In the genomic region with DNA sequence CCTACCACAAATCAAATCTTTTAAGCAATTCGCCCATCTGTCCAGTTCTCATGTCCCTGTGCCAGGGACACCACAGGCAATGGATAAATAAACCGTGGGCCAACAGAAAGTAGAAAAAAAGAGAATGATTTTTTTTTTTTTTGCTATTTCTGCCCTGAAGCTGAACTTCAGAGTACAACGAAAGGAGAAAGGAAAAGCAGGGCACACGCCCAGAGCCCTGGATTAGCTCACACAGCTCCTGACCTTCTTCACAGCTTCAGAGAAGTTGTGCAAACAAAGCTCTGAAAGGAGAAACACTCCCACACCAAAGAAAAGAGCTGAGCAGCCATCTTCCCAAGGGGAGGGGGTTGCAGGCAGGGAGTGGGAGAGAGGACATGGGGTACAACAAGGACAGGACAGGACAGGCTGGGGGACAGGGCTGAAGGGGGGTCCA, we compare ENCODE assay signal across 10 mouse cellular contexts. TPM values are rescaled to one million over a fixed set of nuclear protein-coding genes. Genes with fewer than 3 reads are reported as not detected.
DNase-seq lines count a peak whose midpoint lies in the region; ATAC-seq and TF ChIP-seq lines count a peak whose summit lies in the region.
"Had no signal": no experiment of that assay in that cellular context is flagged by ENCODE, and none has a peak within 500 bp of the region (broad histone marks: within the 10 kb centered on the region; RNA-seq: fewer than 3 reads in every experiment).

No protein-coding gene starts in this region.

- H3K9me3 ChIP-seq in kidney, embryonic 14.5 days (ENCODE audit: control insufficient read depth, low read length), result no peaks in the 10 kb centered on the region
- H3K9me3 ChIP-seq in heart, postnatal 0 days (replicated peaks; ENCODE audit: control insufficient read depth, low read length), result no peaks in the 10 kb centered on the region
- H3K9me3 ChIP-seq: G1E had no signal

- H3K4me1 ChIP-seq in kidney, embryonic 14.5 days (ENCODE audit: control insufficient read depth, insufficient read depth, low read length), result peaks cover 64% of the 10 kb centered on the region
- H3K4me1 ChIP-seq in heart, postnatal 0 days (ENCODE audit: control insufficient read depth, insufficient read depth), result peaks cover 19% of the 10 kb centered on the region

- 34% methylated on average over 4 of the region's 4 CpGs for whole genome bisulfite sequencing in kidney, embryonic 14.5 days
- WGBS in heart, postnatal 0 days, result 61% methylated on average over 4 of the region's 4 CpGs

- H3K27ac ChIP-seq in kidney, embryonic 14.5 days (ENCODE audit: low read depth, low read length), result peak overlapping the region; percentile 61
- no peak overlapping the region for H3K27ac ChIP-seq in heart, postnatal 0 days (ENCODE audit: low read depth)

- intact Hi-C loops in left cerebral cortex, postnatal 4 days (cut with DNase I), result no loop called here

- no peaks in the 10 kb centered on the region for H3K27me3 ChIP-seq in kidney, embryonic 14.5 days (ENCODE audit: control insufficient read depth, insufficient read depth, low read length)
- no peaks in the 10 kb centered on the region for H3K27me3 ChIP-seq in heart, postnatal 0 days (ENCODE audit: control insufficient read depth, insufficient read depth, low read length)

- no peaks in the 10 kb centered on the region for H3K36me3 ChIP-seq in kidney, embryonic 14.5 days (ENCODE audit: control insufficient read depth, insufficient read depth, low read length)
- no peaks in the 10 kb centered on the region for H3K36me3 ChIP-seq in heart, postnatal 0 days (replicated peaks; ENCODE audit: control insufficient read depth, insufficient read depth, low read length)
- H3K36me3 ChIP-seq: G1E had no signal

- ATAC-seq in kidney, embryonic 14.5 days (ENCODE audit: low FRiP score, low TSS enrichment), result no peak
- no peak for ATAC-seq in heart, postnatal 0 days (ENCODE audit: insufficient read depth, low read depth)
- ATAC-seq in megakaryocyte progenitor cell, adult 5-6 weeks (replicated peaks; ENCODE audit: poor library complexity), result 0 out of 2 replicates have a peak, but pooled peaks have one; percentile 11

- no peak for DNase-seq in kidney, adult 18-20 months
- peak; percentile 57 for DNase-seq in brain, adult 2 months (ENCODE audit: low read depth, low spot score)
- DNase-seq in heart, postnatal 0 days (ENCODE audit: low spot score), result no peak
- DNase-seq in cerebellum, adult 11-12 months, result no peak
- no peak for DNase-seq in left cerebral cortex, postnatal 4 days
- DNase-seq: kidney, adult 9 months; right cerebral cortex, postnatal 25 days had no signal

- no peak overlapping the region for H3K4me2 ChIP-seq in kidney, embryonic 14.5 days (replicated peaks; ENCODE audit: low read depth, low read length)
- H3K4me2 ChIP-seq in heart, postnatal 0 days (ENCODE audit: low read depth, low read length), result no peak overlapping the region

- H3K4me3 ChIP-seq in kidney, embryonic 14.5 days (ENCODE audit: low read length), result no peak overlapping the region
- no peak overlapping the region for H3K4me3 ChIP-seq in heart, postnatal 0 days (ENCODE audit: low read depth, low read length)

- no peak for TF ChIP-seq CTCF in heart, postnatal 0 days (IDR thresholded peaks at IDR 0.05; ENCODE audit: low read depth)

- TF ChIP-seq EP300 in heart, postnatal 0 days (IDR thresholded peaks at IDR 0.05; ENCODE audit: low read depth), result no peak

- H3K9ac ChIP-seq in kidney, embryonic 14.5 days (ENCODE audit: low read depth, low read length), result no peak overlapping the region
- H3K9ac ChIP-seq in heart, postnatal 0 days (replicated peaks; ENCODE audit: low read depth, low read length), result peak overlapping the region; percentile 27; the same call in 1 of the 2 replicates

RNA-seq across cellular contexts. Expression of a gene that starts 12.6 kb away (rescaled TPM):
- polyA plus RNA-seq in kidney, embryonic 14.5 days (2014; fragmentation: Nextera tagmentation; extraction: Ambion mirVana), result 239 and 329 TPM in 2 replicates
- total RNA-seq in heart, postnatal 0 days (2014; rRNA removed; ENCODE audit: low replicate concordance), result 28.3 and 79.5 TPM in 2 replicates
- 15.4 and 22.3 TPM in 2 replicates for polyA plus RNA-seq in heart, postnatal 0 days (2015; fragmentation: Nextera tagmentation; extraction: Ambion mirVana)
- 88.7 and 123 TPM in 2 replicates for total RNA-seq in megakaryocyte progenitor cell, adult 5-6 weeks (2015)
- total RNA-seq in megakaryocyte progenitor cell, adult 5-6 weeks (2017), result 101 and 127 TPM in 2 replicates
- 100 to 1,000 TPM; 208 to 215 TPM for total RNA-seq in left cerebral cortex, postnatal 4 days (2021)

RNA-seq across cellular contexts. Expression of a gene that starts 34.3 kb away (rescaled TPM):
- 13.3 and 13.8 TPM in 2 replicates for polyA plus RNA-seq in kidney, embryonic 14.5 days (2014; fragmentation: Nextera tagmentation; extraction: Ambion mirVana)
- total RNA-seq in heart, postnatal 0 days (2014; rRNA removed; ENCODE audit: low replicate concordance), result 6.5 and 10.0 TPM in 2 replicates
- 6.7 and 6.9 TPM in 2 replicates for polyA plus RNA-seq in heart, postnatal 0 days (2015; fragmentation: Nextera tagmentation; extraction: Ambion mirVana)
- 1.2 and 2.2 TPM in 2 replicates for total RNA-seq in megakaryocyte progenitor cell, adult 5-6 weeks (2015)
- total RNA-seq in megakaryocyte progenitor cell, adult 5-6 weeks (2017), result 3.3 and 8.0 TPM in 2 replicates
- total RNA-seq in left cerebral cortex, postnatal 4 days (2021), result 10 to 100 TPM in 1 of 2 experiments, 1 to 10 TPM in 1; 8.9 to 11.8 TPM

RNA-seq across cellular contexts. Expression of a gene that starts 49.5 kb away (rescaled TPM):
- polyA plus RNA-seq in kidney, embryonic 14.5 days (2014; fragmentation: Nextera tagmentation; extraction: Ambion mirVana), result 6.4 and 13.0 TPM in 2 replicates
- total RNA-seq in heart, postnatal 0 days (2014; rRNA removed; ENCODE audit: low replicate concordance), result 17.7 and 28.6 TPM in 2 replicates
- 12.1 and 14.2 TPM in 2 replicates for polyA plus RNA-seq in heart, postnatal 0 days (2015; fragmentation: Nextera tagmentation; extraction: Ambion mirVana)
- 2.6 TPM in 2 replicates for total RNA-seq in megakaryocyte progenitor cell, adult 5-6 weeks (2015)
- 3.8 and 4.2 TPM in 2 replicates for total RNA-seq in megakaryocyte progenitor cell, adult 5-6 weeks (2017)
- total RNA-seq in left cerebral cortex, postnatal 4 days (2021), result 10 to 100 TPM; 15.0 to 16.7 TPM
